Mouse (Mus musculus) bone marrow, adult 2 months (tissue): ENCODE measurements around the gene Cp. TPM values are rescaled to one million over a fixed set of nuclear protein-coding genes. Genes with fewer than 3 reads are reported as not detected.
"Not testable (repeated sequence)": the region's sequence is repeated elsewhere in the genome, so short reads cannot be mapped to it uniquely, and the experiment has no call there.

Source experiments
- H3K27ac ChIP-seq: fragments of 200-500 bp; 2 replicates; pipeline ENCODE4 v1.5.1; 2012; ENCODE audit warnings: low read depth, mild to moderate bottlenecking, control low read depth, inconsistent platforms, low read length; ENCODE audit not compliant: control insufficient read depth, poor library complexity, insufficient read depth
- H3K4me1 ChIP-seq: fragments of 200-500 bp; 2 replicates; pipeline ENCODE4 v1.6.1; 2011; ENCODE audit warnings: low read length; ENCODE audit not compliant: control insufficient read depth, insufficient read depth
- H3K4me3 ChIP-seq: fragments of 200-500 bp; replicated peaks from 2 replicates; pipeline ENCODE3; 2011; ENCODE audit warnings: mild to moderate bottlenecking, low read depth, low read length, control low read depth; ENCODE audit not compliant: control insufficient read depth
- CTCF ChIP-seq: fragments of 200-500 bp; IDR thresholded peaks from 2 replicates; pipeline ENCODE4 v1.5.1; 2011; ENCODE audit warnings: low read length, control low read depth; ENCODE audit not compliant: control insufficient read depth, insufficient read depth
- POLR2A ChIP-seq: fragments of 200-500 bp; IDR thresholded peaks from 2 replicates; pipeline ENCODE4 v1.6.1; 2011; ENCODE audit warnings: low read depth, mild to moderate bottlenecking, control low read depth, low read length, borderline replicate concordance; ENCODE audit not compliant: control insufficient read depth
- WGBS: fragments of 180-500 bp; shearing (Covaris S2); methylation state at CpG from one replicate; pipeline ENCODE4 v1.1.7; 2018; 5-methylcytosine and 5-hydroxymethylcytosine counted together
- polyA plus RNA-seq: library from polyadenylated mRNA; stranded (reverse); fragments of >200 nt; gene quantifications from 2 replicates; pipeline ENCODE4 v1.2.4, GENCODE M21; 2011; ENCODE audit warnings: low replicate concordance; ENCODE audit not compliant: missing spikeins, insufficient read depth, insufficient read length

The Cp gene
- polyA plus RNA-seq, 1 experiment, result 15.7 TPM

DNA sequence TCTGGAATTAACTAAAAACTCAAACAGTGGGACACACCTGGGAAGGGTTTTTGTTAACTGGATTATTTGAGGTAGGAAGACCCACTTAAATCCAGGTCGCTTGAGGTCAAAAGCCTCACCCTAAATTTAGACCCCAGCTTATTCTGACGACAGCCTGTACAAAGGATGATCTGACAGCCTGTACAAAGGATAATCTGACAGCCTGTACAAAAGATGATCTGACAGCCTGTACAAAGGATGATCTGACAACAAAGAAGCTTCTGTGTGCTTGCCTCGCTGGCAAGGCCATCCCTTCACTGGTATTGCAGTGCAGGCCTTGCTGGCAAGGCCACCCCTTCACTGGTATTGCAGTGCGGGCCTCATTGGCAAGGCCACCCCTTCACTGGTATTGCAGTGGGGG, 44.0 kb downstream of the Cp start:
- WGBS, result 83% methylated on average over 4 of the region's 4 CpGs
- H3K4me3 ChIP-seq, result no peak overlapping the region
- no peak overlapping the region for H3K27ac ChIP-seq
- peaks cover 1% of the 10 kb centered on the region; the same call in 1 of the 2 replicates for H3K4me1 ChIP-seq
- TF ChIP-seq CTCF (no peak), POLR2A (no peak)

- no peak overlapping the region for H3K4me3 ChIP-seq
- no peak for TF ChIP-seq POLR2A
- TF ChIP-seq CTCF, result peak; percentile 30; the same call in 1 of the 2 replicates
- 77% methylated on average over 5 of the region's 5 CpGs for WGBS
- H3K4me1 ChIP-seq, result peaks cover 1% of the 10 kb centered on the region; the same call in 1 of the 2 replicates
- no peak overlapping the region for H3K27ac ChIP-seq
Measured at GRCm38 (mm10) chr3:20002786-20003185, 45.9 kb downstream of the Cp start.

DNA sequence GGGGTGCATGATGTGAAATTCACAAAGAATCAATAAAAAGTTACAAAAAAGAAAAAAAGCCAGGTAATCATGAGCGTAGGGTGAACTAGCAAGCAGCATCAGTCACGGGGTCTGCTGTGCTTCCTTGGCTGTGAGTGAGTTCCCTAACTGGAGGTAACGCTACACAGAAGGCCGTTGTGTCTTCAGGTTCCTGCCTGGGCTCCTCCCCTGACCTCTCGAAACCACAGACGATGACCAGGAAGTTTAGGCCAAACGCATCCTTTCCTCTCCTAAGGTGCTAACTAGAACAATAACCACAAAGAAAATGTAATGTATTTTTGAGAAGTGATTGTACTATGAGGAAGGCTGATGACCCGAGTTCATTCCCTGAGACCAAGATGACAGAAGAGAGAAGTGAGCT, 47.6 kb downstream of the Cp start:
- Histone ChIP-seq H3K4me3 (no peak overlapping the region), H3K27ac (no peak overlapping the region; the same call in 1 of the 2 replicates), H3K4me1 (peaks cover 1% of the 10 kb centered on the region; the same call in 1 of the 2 replicates)
- TF ChIP-seq POLR2A (no peak), CTCF (no peak)
- WGBS, result 25% methylated on average over 8 of the region's 8 CpGs

GRCm38 (mm10) chr3:20005611-20006010, 48.8 kb downstream of the Cp start:
- Histone ChIP-seq H3K27ac (no peak overlapping the region), H3K4me3 (no peak overlapping the region), H3K4me1 (peaks cover 1% of the 10 kb centered on the region; the same call in 1 of the 2 replicates)
- no peak for TF ChIP-seq CTCF
- no peak for TF ChIP-seq POLR2A
- WGBS, result 74% methylated on average over 1 of the region's 1 CpGs

DNA sequence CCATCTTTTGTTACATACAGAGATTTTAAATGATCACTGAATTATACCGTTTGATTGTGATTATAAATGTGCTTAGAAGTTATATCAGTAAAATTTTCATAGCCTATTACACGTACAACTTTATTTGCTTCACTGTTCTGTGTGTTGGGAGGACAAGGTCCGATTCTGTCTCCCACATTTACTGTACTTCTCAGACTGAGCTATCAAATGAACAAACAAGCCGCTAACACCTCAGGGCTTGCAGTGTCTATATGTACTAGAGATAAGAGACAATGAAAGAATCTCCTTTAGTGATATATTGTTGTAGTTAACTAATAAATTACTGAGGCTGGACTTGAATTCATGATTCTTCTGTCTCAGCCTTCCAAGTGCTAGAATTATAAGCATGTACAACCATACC, 50.4 kb downstream of the Cp start:
- peaks cover 1% of the 10 kb centered on the region; the same call in 1 of the 2 replicates for H3K4me1 ChIP-seq
- 87% methylated on average over 4 of the region's 4 CpGs for WGBS
- H3K27ac ChIP-seq, result no peak overlapping the region
- no peak for TF ChIP-seq CTCF
- no peak for TF ChIP-seq POLR2A
- no peak overlapping the region for H3K4me3 ChIP-seq

GRCm38 (mm10) chr3:20007759-20008158, 50.9 kb downstream of the Cp start:
- peaks cover 1% of the 10 kb centered on the region; the same call in 1 of the 2 replicates for H3K4me1 ChIP-seq
- no peak for TF ChIP-seq CTCF
- TF ChIP-seq POLR2A, result no peak
- WGBS, result 86% methylated on average over 5 of the region's 5 CpGs
- no peak overlapping the region for H3K27ac ChIP-seq
- H3K4me3 ChIP-seq, result no peak overlapping the region

- TF ChIP-seq POLR2A, result no peak
- no peak for TF ChIP-seq CTCF
- Histone ChIP-seq H3K4me3 (no peak overlapping the region), H3K4me1 (no peaks in the 10 kb centered on the region), H3K27ac (no peak overlapping the region)
- 90% methylated on average over 9 of the region's 9 CpGs for WGBS
Measured at GRCm38 (mm10) chr3:20010464-20010863, 53.6 kb downstream of the Cp start.

- not testable (repeated sequence) for H3K4me3 ChIP-seq, H3K27ac ChIP-seq, H3K4me1 ChIP-seq
- WGBS, result 89% methylated on average over 7 of the region's 7 CpGs
Measured at GRCm38 (mm10) chr3:20010905-20011304, 54.1 kb downstream of the Cp start.

GRCm38 (mm10) chr3:20014454-20014853, 57.6 kb downstream of the Cp start:
- TF ChIP-seq CTCF (no peak), POLR2A (no peak)
- Histone ChIP-seq H3K27ac (no peak overlapping the region), H3K4me1 (no peaks in the 10 kb centered on the region; the same call in 1 of the 2 replicates), H3K4me3 (no peak overlapping the region)
- WGBS, result 87% methylated on average over 2 of the region's 2 CpGs
